Mouse (Mus musculus): ENCODE data around the gene Dner. TPM values are rescaled to one million over a fixed set of nuclear protein-coding genes. Genes with fewer than 3 reads are reported as not detected.

The Dner gene
- total RNA-seq, 2 experiments from 2014 or later: 1.8 to 3.5 TPM

GRCm38 (mm10) chr1:84640463-84640862, 55.6 kb downstream of the Dner start:
- no peak for DNase-seq (ENCODE audit: low spot score in 2 of 2)

DNA sequence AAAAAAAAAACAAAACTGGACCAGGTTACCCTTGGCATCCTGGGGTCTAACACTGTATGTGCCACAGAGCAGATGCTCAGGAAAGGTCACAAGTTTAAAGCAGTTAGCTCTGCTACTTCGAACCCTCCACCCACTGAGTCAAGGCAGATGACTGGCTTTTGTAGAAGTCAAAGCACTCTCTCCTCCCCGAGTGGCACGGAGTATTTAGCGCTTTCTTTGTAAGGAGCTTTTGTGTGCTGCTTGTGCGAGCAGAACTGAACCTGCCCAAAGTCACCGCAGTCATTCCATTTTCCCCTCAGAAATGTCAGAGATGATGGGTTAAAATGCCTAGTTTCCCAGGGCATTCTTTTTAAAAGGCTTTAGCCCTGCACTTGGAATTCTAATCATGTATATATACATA, 59.1 kb downstream of the Dner start:
- DNase-seq (ENCODE audit: low spot score in 2 of 2): no peak

GRCm38 (mm10) chr1:84628244-84628643, 67.8 kb downstream of the Dner start:
- no peak for DNase-seq (ENCODE audit: low spot score in 2 of 2)

GRCm38 (mm10) chr1:84622978-84623554, 73.0 kb downstream of the Dner start:
- DNase-seq (ENCODE audit: low spot score in 2 of 2): no peak

DNA sequence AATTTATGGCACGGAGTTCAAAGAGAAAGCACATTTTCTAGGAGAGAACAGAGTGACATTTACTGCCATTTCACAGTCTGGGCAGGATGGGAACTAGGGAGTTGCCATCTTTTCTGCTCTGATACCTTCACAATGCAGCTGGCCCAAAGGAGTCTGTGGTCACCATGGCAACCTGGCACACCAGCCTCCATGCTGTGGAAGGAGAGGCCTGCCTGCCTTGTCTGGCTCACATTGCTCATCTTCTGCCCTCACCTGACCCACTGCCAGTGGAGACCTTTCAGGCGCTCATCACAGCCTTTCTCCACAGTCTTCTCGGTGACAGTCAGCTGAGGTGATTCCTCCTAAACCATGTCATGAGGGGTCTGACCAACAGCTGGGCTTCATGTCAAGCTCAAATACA, 74.7 kb downstream of the Dner start:
- DNase-seq (ENCODE audit: low spot score in 2 of 2): peak in 1 of 2 experiments; percentile 12

GRCm38 (mm10) chr1:84619131-84619760, 76.8 kb downstream of the Dner start:
- DNase-seq (ENCODE audit: low spot score in 2 of 2): no peak

GRCm38 (mm10) chr1:84618094-84618493, 77.9 kb downstream of the Dner start:
- no peak for DNase-seq (ENCODE audit: low spot score in 2 of 2)

- no peak for DNase-seq (ENCODE audit: low spot score in 2 of 2)
Measured at GRCm38 (mm10) chr1:84616133-84616532, 79.9 kb downstream of the Dner start.

DNA sequence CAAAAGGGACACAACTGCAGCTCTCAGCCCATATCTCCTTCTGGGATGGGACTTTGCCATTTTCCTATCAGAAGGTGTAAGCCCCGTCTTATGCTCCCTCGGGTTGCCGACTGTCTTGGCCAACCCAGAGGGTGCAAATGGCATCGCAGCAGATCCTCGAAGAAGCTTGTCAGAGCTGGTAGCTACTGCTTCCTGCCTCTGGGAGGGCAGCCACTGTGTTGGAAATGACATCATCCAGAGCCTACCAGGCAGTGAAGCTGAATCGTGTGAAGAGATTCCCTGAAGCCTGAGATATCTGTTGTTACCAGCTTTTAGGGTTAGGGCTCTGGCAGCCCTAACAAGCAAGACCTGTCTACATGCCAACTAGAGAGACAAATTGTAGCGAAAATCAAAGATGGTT, 81.4 kb downstream of the Dner start:
- DNase-seq (ENCODE audit: low spot score in 2 of 2): no peak

DNA sequence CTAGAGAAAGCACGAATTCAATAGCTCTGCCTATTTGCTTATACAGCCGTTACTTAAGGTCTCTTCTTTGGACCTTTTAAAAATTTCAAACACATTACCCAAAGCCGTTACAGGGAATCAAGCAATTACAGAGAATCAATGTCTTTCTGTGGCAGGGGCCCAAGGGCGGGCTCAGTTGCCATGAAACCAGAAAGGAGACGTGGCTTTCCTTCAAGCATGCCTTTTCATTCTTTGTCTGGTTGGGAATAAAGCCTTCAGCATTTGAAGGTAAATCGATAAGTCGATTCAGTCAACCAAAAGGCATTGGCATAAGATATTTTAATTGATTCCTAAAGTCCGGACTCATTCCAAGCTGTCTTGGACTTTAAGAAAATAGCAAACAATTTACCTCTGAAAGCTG, 82.9 kb downstream of the Dner start:
- no peak for DNase-seq (ENCODE audit: low spot score in 2 of 2)

DNA sequence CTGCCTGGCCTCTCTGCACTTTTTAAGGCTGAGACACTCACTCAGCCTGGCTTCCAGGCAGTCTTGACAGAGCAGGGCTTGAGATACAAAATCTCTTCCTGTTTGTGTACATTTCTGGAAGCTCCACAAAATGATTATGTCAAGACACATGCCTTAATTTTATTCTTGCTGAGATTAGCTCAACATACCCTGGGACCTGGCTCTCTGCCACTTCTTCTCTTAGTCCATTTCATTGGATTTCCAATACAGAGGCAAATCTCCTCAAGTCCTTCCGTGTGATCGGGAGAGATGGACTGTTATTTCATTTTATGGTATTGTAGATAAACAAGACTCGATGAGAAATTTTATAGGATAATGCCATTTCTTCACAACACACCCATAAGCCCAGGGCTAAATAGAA, 84.7 kb downstream of the Dner start:
- no peak for DNase-seq (ENCODE audit: low spot score in 2 of 2)

- no peak for DNase-seq (ENCODE audit: low spot score in 2 of 2)
Measured at GRCm38 (mm10) chr1:84599025-84599424, 97.0 kb downstream of the Dner start.

DNA sequence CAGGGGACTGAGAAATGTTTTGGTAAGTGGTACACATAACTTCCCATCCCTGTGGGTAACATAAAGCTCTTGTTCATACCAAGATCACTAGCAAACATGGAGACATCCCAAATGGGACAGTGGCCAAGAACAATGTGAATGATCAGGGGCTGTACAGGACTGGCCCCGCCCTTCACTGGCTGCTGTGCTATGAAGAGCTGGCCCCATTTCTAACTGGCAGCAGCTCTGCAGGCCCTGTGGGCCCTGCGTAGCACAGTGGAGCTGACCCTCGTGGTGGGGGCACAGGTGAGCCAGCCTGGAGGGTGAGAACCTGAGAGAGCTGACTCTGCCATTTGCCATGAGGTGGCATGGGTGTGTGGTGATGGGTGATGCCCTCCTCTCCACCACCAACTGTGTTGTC, 100.0 kb downstream of the Dner start:
- peak in 1 of 2 experiments; percentile 27 for DNase-seq (ENCODE audit: low spot score in 2 of 2)

DNA sequence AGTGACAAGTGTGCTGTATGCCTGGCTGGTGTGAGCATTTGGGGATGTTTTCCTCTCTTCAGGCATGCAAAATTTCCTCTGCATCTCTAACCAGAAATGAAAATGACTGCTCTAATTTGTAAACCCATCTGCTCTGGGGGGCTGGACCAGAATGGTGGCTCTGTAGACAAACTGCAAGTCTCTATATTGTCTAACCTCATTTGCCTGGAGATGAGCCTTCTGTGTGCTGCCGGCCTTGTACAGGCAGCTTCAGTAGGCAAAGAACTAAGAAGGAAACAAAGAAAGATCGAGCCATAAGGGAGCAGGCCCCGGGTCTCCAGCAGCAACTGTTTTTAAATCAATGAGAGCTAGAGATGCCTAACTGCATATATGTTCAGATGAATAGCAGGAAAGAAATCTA, 103.6 kb downstream of the Dner start:
- no peak for DNase-seq (ENCODE audit: low spot score in 2 of 2)

GRCm38 (mm10) chr1:84590534-84590933, 105.5 kb downstream of the Dner start:
- DNase-seq (ENCODE audit: low spot score in 2 of 2): no peak

GRCm38 (mm10) chr1:84585434-84585833, 110.6 kb downstream of the Dner start:
- no peak for DNase-seq (ENCODE audit: low spot score in 2 of 2)

- peak; percentile 47 to 62 for DNase-seq (ENCODE audit: low spot score in 2 of 2)
Measured at GRCm38 (mm10) chr1:84581812-84582211, 114.2 kb downstream of the Dner start.

DNA sequence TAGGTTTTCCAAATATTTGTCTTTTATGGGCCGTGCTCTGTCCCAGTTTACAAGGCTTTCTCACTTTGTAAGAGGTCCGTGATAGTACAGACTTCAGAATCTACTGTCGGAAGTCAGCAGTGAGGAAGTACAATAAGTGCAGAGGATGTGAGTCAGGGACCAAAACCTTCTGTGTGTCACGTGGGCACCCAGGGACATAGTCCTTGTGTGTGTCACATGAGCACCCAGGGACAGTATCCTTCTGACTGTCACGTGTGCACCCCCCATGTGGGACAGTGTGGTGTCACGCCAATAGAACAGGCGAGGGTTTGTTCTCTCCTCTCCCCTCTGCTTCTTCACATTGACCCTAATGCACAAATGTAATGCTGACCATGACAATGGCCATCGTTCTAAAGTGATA, 134.2 kb downstream of the Dner start:
- no peak for DNase-seq (ENCODE audit: low spot score in 2 of 2)

- no peak for DNase-seq (ENCODE audit: low spot score in 2 of 2)
Measured at GRCm38 (mm10) chr1:84561387-84561786, 134.6 kb downstream of the Dner start.

- no peak for DNase-seq (ENCODE audit: low spot score in 2 of 2)
Measured at GRCm38 (mm10) chr1:84556546-84557511, 139.2 kb downstream of the Dner start.

GRCm38 (mm10) chr1:84552005-84552404, 144.0 kb downstream of the Dner start:
- DNase-seq (ENCODE audit: low spot score in 2 of 2): no peak

GRCm38 (mm10) chr1:84550065-84550368, 146.0 kb downstream of the Dner start:
- DNase-seq (ENCODE audit: low spot score in 2 of 2): no peak
